Mouse (Mus musculus) liver, adult 2 months (tissue): Measurements from ENCODE around the gene Vac14. TPM values are rescaled to one million over a fixed set of nuclear protein-coding genes. Genes with fewer than 3 reads are reported as not detected.

Experiments used
- DNase-seq: peaks from one replicate; pipeline ENCODE4 v3.0.0-alpha.2; 2011; ENCODE audit warnings: low read depth, low spot score; ENCODE audit errors: extremely low read depth
- H3K27ac ChIP-seq: fragments of 200-500 bp; replicated peaks from 2 replicates; pipeline ENCODE4 v1.5.1; 2012; ENCODE audit warnings: low read depth, mild to moderate bottlenecking, control low read depth, inconsistent platforms, low read length; ENCODE audit not compliant: insufficient read depth
- H3K27me3 ChIP-seq: fragments of 200-500 bp; 2 replicates; pipeline ENCODE4 v1.6.1; 2012; ENCODE audit warnings: mild to moderate bottlenecking, moderate library complexity, low read length, inconsistent platforms; ENCODE audit not compliant: control insufficient read depth, insufficient read depth
- H3K36me3 ChIP-seq: fragments of 200-500 bp; 2 replicates; pipeline ENCODE4 v1.6.1; 2012; ENCODE audit warnings: low read length, inconsistent platforms; ENCODE audit not compliant: control insufficient read depth, insufficient read depth
- H3K4me1 ChIP-seq: fragments of 200-500 bp; 2 replicates; pipeline ENCODE4 v1.6.1; 2011; ENCODE audit warnings: low read length; ENCODE audit not compliant: control insufficient read depth, insufficient read depth
- H3K4me3 ChIP-seq: fragments of 200-500 bp; 2 replicates; pipeline ENCODE4 v1.5.1; 2011; ENCODE audit warnings: low read depth, mild to moderate bottlenecking, control low read depth, low read length, moderate library complexity; ENCODE audit not compliant: insufficient read depth
- H3K79me2 ChIP-seq: fragments of 200-500 bp; 2 replicates; pipeline ENCODE4 v1.6.1; 2012; ENCODE audit warnings: inconsistent platforms, mild to moderate bottlenecking, low read length, moderate library complexity; ENCODE audit not compliant: control insufficient read depth, insufficient read depth
- H3K9ac ChIP-seq: fragments of 200-500 bp; 2 replicates; pipeline ENCODE4 v1.6.1; 2012; ENCODE audit warnings: low read depth, mild to moderate bottlenecking, control low read depth, inconsistent platforms, low read length
- CTCF ChIP-seq: fragments of 200-500 bp; IDR thresholded peaks from 2 replicates; pipeline ENCODE4 v1.5.1; 2011; ENCODE audit warnings: low read depth, low read length, control low read depth
- POLR2A ChIP-seq: fragments of 200-500 bp; IDR thresholded peaks from 2 replicates; pipeline ENCODE4 v1.6.1; 2011; ENCODE audit warnings: low read length, control low read depth; ENCODE audit not compliant: insufficient read depth; ENCODE audit errors: extremely low read depth
- WGBS: fragments of 180-500 bp; shearing (Covaris S2); methylation state at CpG from one replicate; pipeline ENCODE4 v1.1.7; 2018; 5-methylcytosine and 5-hydroxymethylcytosine counted together
- polyA plus RNA-seq: library from polyadenylated mRNA; depleted of rRNA; stranded (reverse); fragments of >200 nt; gene quantifications from 2 replicates; pipeline ENCODE4 v1.2.3, GENCODE M21; 2012
- total RNA-seq: library from RNA; depleted of rRNA; stranded (reverse); fragments of >200 nt; gene quantifications from 2 replicates; pipeline ENCODE4 v1.2.3, GENCODE M21; 2014

Gene Vac14
- total and polyA plus RNA-seq, 2 experiments, result 6.7 to 25.0 TPM

- no peak for DNase-seq
- peaks cover 5% of the 10 kb centered on the region; the same call in 1 of the 2 replicates for H3K36me3 ChIP-seq
- H3K9ac ChIP-seq, result no peak overlapping the region
- no peak overlapping the region for H3K27ac ChIP-seq
- H3K79me2 ChIP-seq, result peaks cover 11% of the 10 kb centered on the region; the same call in 1 of the 2 replicates
- TF ChIP-seq CTCF, result no peak
- no peak for TF ChIP-seq POLR2A
- H3K4me1 ChIP-seq, result peaks cover 7% of the 10 kb centered on the region
- H3K27me3 ChIP-seq, result no peaks in the 10 kb centered on the region
- H3K4me3 ChIP-seq, result no peak overlapping the region
- 93% methylated on average over 3 of the region's 3 CpGs for WGBS
These were observed 11.7 kb downstream of the Vac14 start for GRCm38 (mm10) chr8:110630079-110630478.

GRCm38 (mm10) chr8:110630571-110631071 lies 12.2 kb downstream of the Vac14 start:
- Histone ChIP-seq H3K36me3 (peaks cover 6% of the 10 kb centered on the region; the same call in 1 of the 2 replicates), H3K79me2 (peaks cover 11% of the 10 kb centered on the region; the same call in 1 of the 2 replicates), H3K4me1 (peaks cover 7% of the 10 kb centered on the region), H3K9ac (no peak overlapping the region), H3K27ac (no peak overlapping the region), H3K27me3 (no peaks in the 10 kb centered on the region), H3K4me3 (no peak overlapping the region)
- TF ChIP-seq POLR2A (no peak), CTCF (no peak)
- WGBS, result 57% methylated on average over 8 of the region's 8 CpGs
- peak; percentile 65 for DNase-seq

- peaks cover 7% of the 10 kb centered on the region; the same call in 1 of the 2 replicates for H3K79me2 ChIP-seq
- H3K4me1 ChIP-seq, result peaks cover 7% of the 10 kb centered on the region
- 92% methylated on average over 7 of the region's 7 CpGs for WGBS
- no peak overlapping the region for H3K4me3 ChIP-seq
- peaks cover 12% of the 10 kb centered on the region for H3K36me3 ChIP-seq
- no peaks in the 10 kb centered on the region for H3K27me3 ChIP-seq
- TF ChIP-seq CTCF (no peak), POLR2A (no peak)
- no peak overlapping the region for H3K9ac ChIP-seq
- no peak overlapping the region for H3K27ac ChIP-seq
- DNase-seq, result no peak
These were observed 12.8 kb downstream of the Vac14 start for GRCm38 (mm10) chr8:110631201-110631600.

- Histone ChIP-seq H3K27ac (peak overlapping the region; percentile 69), H3K27me3 (no peaks in the 10 kb centered on the region), H3K4me3 (no peak overlapping the region), H3K4me1 (peaks cover 7% of the 10 kb centered on the region), H3K36me3 (peaks cover 25% of the 10 kb centered on the region), H3K79me2 (peaks cover 4% of the 10 kb centered on the region; the same call in 1 of the 2 replicates), H3K9ac (no peak overlapping the region)
- no peak for TF ChIP-seq CTCF
- TF ChIP-seq POLR2A, result no peak
- 23% methylated on average over 3 of the region's 3 CpGs for WGBS
- DNase-seq, result peak; percentile 90
These were observed 15.4 kb downstream of the Vac14 start for GRCm38 (mm10) chr8:110633814-110634213.

GRCm38 (mm10) chr8:110636182-110636581 lies 17.8 kb downstream of the Vac14 start:
- Histone ChIP-seq H3K9ac (no peak overlapping the region), H3K27me3 (no peaks in the 10 kb centered on the region), H3K4me1 (peaks cover 4% of the 10 kb centered on the region), H3K4me3 (no peak overlapping the region), H3K36me3 (peaks cover 25% of the 10 kb centered on the region), H3K79me2 (no peaks in the 10 kb centered on the region), H3K27ac (no peak overlapping the region)
- WGBS, result 94% methylated on average over 6 of the region's 6 CpGs
- TF ChIP-seq POLR2A (no peak), CTCF (no peak)
- DNase-seq, result no peak

DNA sequence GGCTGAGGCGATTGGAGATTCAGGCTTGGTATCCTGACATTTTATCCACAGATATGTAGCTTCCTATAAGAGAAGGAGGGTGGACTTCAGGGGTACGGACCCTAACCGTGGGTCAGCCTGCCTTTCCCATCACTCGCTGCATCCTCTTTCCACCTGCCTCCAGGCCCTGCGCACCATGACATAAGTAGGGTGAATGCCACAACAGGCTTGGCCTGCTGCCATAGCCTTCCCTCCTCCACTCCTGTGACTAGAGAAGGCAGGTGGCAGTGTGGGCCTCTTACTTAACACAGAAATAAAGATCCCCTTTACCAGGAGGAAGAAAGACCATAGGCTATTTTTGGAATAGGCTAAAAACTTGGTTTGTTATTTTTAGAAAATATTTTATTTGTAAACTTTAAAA lies 23.9 kb downstream of the Vac14 start:
- H3K9ac ChIP-seq, result no peak overlapping the region
- H3K27me3 ChIP-seq, result no peaks in the 10 kb centered on the region
- H3K4me3 ChIP-seq, result no peak overlapping the region
- WGBS, result 89% methylated on average over 5 of the region's 5 CpGs
- H3K27ac ChIP-seq, result no peak overlapping the region
- TF ChIP-seq CTCF (no peak), POLR2A (no peak)
- DNase-seq, result no peak
- peaks cover 6% of the 10 kb centered on the region for H3K36me3 ChIP-seq
- H3K79me2 ChIP-seq, result no peaks in the 10 kb centered on the region
- peaks cover 15% of the 10 kb centered on the region for H3K4me1 ChIP-seq
